Mouse (Mus musculus): ENCODE results near the gene Exoc3l4.

Exoc3l4 gene

GRCm38 (mm10) chr12:111454543-111455280 is 37.9 kb downstream of the Exoc3l4 start:
- DNase-seq = peak; percentile 58

- peak; percentile 52 for DNase-seq
Observed at GRCm38 (mm10) chr12:111455311-111455846, 38.6 kb downstream of the Exoc3l4 start.

GRCm38 (mm10) chr12:111455860-111456259 is 39.0 kb downstream of the Exoc3l4 start:
- peak; percentile 42 for DNase-seq

DNA sequence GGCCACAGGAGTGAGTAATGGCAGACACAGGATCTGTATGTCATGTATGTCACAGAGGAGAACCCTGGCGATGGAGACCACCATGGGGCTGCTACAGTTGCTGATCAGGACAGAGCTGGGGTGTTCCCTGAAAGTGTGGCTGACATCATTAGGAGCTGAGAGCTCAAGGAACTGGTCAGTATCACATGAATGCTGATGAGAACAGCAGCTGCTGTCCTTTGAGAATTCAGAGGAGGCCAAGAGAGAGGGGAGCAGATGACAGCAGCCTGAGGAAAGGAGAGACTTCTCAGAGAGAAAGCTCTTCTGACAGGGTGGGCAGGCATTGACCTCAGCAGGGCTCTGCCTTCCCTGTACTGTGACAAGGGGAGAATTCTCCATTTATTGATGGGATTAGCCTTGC is 40.9 kb downstream of the Exoc3l4 start:
- no peak for DNase-seq

DNA sequence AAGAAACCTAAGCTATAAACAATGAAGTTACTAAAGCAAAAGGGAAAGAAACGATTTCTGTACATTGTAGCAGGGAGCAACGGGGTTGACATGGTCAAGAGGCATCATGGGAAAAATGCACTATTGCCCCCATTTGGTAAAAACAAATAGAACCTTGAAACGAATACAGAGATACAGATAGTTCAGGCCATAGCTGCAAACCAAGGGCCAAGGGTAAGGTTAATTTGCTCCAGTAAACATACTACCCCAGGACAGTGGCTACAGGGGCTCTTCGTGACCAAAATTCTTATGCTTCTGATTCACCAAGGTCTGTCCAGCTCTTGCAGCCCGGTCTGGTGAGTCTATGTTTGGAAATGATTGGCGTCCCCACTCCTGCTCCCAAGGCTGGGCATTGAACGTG is 46.8 kb downstream of the Exoc3l4 start:
- DNase-seq = no peak

DNA sequence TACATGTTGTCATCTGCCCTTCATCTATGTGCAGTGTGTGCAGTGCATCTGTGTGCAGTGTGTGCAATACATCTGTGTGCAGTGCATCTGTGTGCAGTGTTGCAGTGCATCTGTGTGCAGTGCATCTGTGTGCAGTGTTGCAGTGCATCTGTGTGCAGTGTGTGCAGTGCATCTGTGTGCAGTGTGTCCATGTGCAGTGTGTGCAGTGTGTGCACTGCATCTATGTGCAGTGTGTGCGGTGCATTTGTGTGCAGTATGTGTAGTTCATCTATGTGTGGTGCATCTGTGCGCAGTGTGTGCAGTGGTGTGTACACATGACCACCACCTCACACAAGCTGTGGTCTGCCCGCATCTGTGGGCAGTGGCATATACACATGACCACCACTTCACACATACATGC is 49.6 kb downstream of the Exoc3l4 start:
- no peak for DNase-seq

- DNase-seq = no peak
Observed at GRCm38 (mm10) chr12:111468206-111468605, 51.4 kb downstream of the Exoc3l4 start.

DNA sequence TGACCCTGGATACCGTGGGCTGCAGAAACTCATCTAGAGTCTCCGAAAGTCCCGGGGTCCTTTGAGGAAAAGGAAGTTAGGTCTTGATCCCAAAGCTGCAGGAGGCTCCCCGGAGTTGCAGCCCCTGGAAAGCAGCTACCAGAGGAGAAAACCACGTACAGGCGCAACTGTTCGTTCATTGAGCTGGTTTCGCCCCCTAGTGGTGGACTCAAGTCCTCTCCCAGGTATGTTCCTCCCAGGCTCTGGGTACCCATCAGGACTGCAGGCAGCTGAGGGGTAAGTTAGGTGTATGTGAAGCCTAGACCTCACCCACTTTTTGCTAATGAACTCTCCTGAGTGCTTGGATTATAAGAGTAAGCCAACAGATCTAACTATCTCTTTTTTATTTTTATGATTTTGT is 52.7 kb downstream of the Exoc3l4 start:
- peak; percentile 88 for DNase-seq

GRCm38 (mm10) chr12:111471119-111471518 is 54.3 kb downstream of the Exoc3l4 start:
- no peak for DNase-seq

DNA sequence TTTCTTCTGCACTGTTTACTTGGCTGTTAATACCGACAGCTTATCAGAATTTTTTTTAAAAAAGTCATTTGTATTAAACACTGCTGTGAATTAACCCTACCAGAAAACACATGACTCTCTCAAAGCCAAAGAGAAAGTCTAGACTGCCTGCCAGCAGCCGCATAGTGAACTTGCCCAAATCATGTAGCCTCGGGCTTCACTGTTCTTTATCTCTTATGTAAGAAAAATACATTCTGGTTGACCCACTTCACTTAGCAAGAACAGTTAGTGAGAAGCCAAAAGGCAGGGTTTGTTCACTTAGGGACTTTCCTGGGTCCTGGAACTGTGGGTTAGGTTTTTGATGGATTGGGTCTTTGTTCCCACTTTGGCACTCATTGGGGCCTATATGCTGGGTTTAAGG is 54.9 kb downstream of the Exoc3l4 start:
- no peak for DNase-seq

DNA sequence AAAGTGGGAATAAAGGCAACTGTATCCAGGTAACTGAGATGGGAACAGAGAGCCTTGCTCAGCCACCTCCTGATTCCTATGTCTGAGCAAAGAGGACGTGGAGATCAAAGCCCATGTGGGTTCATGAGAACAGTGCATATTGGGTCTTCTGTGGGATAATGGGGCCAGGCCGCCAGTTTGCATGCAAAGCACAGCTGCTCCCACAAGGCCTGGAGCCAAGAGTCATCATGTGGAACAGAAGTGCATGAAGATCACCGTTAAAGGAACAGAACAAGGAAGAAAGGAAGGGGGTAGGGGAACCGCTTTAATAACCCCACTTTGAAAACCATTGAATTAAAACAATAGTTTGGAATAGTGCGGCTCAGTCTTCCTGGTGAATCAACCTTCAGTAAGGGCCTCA is 56.1 kb downstream of the Exoc3l4 start:
- peak; percentile 55 for DNase-seq

DNA sequence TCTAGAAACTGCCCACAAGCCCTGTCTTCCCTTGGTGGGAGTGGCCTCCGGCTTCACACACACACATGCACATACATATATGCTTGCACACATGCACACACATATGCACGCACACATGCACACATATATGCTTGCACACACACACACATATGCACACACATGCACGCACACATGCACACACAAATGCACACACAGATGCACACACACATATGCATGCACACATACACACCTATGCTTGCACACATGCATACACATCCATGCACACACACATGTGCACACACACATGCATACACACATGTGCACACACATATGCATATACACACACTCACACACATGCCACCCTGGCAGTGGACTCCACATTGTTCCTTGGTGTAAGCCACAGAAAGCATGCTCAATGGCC is 57.6 kb downstream of the Exoc3l4 start:
- DNase-seq = no peak

- DNase-seq = peak; percentile 81
Observed at GRCm38 (mm10) chr12:111474893-111475643, 58.3 kb downstream of the Exoc3l4 start.

GRCm38 (mm10) chr12:111478924-111479323 is 62.1 kb downstream of the Exoc3l4 start:
- no peak for DNase-seq

GRCm38 (mm10) chr12:111479917-111480316 is 63.1 kb downstream of the Exoc3l4 start:
- DNase-seq = peak; percentile 77
